Mouse (Mus musculus) gastrocnemius, postnatal 4 days (tissue): ENCODE measurements around the gene Cst8. TPM values are rescaled to one million over a fixed set of nuclear protein-coding genes. Genes with fewer than 3 reads are reported as not detected.
"Not testable (repeated sequence)": the region's sequence is repeated elsewhere in the genome, so short reads cannot be mapped to it uniquely, and the experiment has no call there.

ENCODE experiments used
- DNase-seq, 2 experiments: peaks; one replicate each; pipeline ENCODE4 v3.0.0; 2021 to 2022; ENCODE audit warnings: low spot score in 2 of 2, mixed read lengths in 2 of 2
- long read RNA-seq, 2 experiments: library from polyadenylated mRNA; stranded (forward); transcript quantifications; one replicate each; pipeline ENCODE4 v2.0.0; 2021
- total RNA-seq, 2 experiments: library from RNA; stranded (reverse); gene quantifications; 2 replicates each; pipeline ENCODE4 v1.2.3; 2021

Cst8 gene
- not detected for total RNA-seq
- long read RNA-seq, experiment 1: 0 reads
- long read RNA-seq, experiment 2: 0 reads

DNA sequence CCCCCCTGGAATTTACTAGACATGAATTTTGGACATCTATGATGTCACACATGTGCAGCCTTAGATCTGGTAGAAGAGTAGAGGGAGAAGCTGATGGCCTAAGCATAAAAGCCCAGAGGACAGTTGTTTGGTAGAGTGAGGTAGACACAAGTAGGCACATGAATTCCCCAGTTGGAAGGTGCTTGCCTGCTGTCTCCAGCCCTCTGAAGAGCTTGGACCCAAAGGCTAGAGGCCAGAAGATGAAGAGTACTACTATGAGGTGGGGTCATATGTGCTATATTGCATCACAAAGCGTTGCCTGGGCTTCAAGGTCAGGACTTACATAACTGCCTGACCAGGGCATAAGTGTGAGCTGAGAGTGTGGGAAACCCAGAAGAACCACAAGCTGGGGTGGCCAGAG, at the start of gene Cst8:
Gene Cst8, plus strand, starts transcription at position 301 of the 400 bp plus-strand sequence.
- no peak for DNase-seq

GRCm38 (mm10) chr2:148750058-148750457, 48.5 kb upstream of the Cst8 start, which contains the start of gene Cstl1:
Gene Cstl1, plus strand, starts transcription at chr2:148750358.
- DNase-seq: no peak

GRCm38 (mm10) chr2:148751893-148752813, 46.4 kb upstream of the Cst8 start:
- DNase-seq: peak; percentile 26 to 61

DNA sequence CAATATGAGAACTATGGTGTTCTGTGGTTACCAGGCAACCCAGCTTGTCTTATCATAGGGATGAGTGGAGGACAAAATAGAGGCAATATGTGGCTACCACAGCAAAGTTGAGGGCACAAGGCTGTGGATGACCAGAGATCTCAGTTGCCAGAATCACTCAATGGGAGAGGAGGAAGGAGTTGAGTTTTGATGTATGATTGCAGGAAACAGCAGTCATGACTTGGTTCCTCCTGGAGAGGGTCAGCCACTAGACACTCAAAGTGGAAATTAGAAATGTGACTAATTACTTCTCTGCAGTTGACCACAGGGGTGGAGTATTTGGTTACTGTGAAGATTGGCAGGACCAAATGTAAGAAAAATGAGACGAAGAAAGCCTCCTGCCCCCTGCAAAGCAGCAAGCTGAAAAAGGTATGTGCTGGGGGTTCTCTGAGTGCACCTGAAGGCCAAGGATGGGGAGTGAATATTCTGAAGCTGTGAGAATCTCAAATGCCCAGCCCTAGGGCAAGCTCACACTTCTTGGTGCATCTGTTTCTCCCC, 44.2 kb upstream of the Cst8 start:
- DNase-seq: no peak

GRCm38 (mm10) chr2:148763648-148764388, 34.8 kb upstream of the Cst8 start:
- DNase-seq: no peak

DNA sequence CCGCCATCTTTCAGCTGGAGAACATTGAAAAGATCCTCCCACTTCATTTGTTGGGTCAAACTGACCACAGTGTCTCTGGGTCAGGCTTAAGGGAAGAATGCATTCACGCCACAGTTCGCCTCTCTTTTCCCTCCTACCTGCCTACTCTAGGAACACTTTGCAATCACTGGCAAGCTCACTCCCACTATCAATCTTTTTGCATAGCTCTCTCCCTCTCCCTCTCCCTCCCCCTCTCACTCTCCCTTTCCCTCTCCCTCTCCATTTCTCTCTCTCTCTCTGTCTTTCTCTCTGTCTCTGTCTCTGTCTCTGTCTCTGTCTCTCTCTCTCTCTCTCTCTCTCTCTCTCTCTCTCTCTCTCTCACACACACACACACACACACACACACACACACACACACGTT, 27.2 kb upstream of the Cst8 start, which contains the start of gene Cst11:
Gene Cst11, minus strand, starts transcription at position 101 of the 400 bp plus-strand sequence.
- not testable (repeated sequence) for DNase-seq

DNA sequence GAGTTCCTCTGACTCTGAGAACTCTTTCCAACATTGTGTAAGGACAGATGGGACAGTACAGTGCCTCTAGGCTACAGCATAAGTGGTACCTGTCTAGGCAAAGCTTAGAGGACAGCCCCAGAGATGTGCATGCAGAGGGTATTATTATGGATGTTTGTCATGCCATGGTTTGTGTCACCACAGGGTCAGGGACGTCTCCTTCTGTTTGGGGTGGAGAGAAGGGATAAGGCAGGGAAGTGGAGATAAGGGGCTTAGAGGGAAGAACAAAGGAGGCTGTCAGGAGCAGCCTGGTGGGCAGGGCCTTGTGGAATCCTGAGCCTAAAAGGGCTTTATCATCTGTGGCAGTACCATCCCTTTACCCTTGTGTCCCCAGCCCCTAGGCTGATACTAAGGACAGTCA, 16.9 kb upstream of the Cst8 start, which contains the start of gene 8030411F24Rik:
Gene 8030411F24Rik, plus strand, starts transcription at position 301 of the 400 bp plus-strand sequence.
- no peak for DNase-seq

DNA sequence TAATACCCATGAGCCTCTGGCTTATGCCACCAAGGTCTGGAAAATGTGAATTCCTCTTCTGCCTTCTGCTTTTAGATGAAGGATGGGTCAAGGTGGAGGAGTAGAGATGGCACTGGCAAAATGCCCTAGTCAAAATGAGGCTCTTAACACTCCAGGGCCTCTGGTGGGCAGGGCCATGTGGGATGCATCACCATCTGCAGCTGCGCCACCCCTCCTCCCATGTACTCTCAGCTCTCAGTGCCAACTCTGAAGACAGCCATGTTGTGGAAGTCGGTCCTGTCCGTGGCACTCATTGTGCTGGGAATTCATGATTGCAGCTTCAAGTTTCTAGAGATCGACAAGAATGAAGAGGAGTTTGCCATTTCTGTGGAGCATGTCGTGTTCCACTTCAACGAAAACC, 9.4 kb upstream of the Cst8 start, which contains the start of gene Cst12:
Gene Cst12, plus strand, starts transcription at position 220 of the 400 bp plus-strand sequence.
- DNase-seq: no peak

DNA sequence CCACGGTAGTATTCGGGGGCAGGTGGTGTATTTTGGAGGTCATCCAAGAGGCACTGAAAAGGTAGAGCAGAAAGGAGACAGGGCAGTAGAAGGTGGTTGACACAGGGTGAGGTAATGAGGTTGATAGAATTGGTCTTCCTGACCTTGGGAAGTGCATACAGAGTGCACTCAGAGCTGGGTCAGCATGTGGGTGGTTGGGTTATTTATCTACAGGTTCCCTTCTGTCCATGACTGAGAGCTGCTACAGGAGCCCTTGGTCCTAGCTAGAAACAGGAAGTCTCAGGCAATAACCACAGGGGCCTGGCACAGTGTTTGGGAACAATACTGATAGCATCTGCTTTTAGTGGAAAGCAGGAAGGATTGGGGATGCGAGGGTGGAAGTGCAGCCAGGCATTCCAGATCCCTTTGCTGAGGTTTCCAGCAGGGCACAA, 2.9 kb downstream of the Cst8 start:
- DNase-seq: no peak

DNA sequence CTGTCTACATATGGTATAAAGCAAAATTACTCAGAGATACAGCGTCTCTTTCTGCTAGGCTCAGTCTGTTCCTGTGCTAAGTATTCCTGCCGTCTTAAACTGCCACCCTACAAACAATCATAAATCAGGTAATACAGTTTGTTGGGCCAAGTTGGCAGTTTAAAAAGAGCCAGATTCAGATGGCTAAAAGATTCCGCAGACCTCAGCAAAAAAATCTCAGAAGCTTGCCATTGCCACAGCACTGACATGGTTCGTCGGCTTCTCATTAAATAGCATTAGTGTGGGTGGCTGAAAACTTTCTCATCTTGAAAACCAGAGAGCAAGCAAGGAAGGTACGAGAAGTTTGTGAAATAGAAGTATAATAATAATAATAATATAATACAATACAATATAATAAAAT, 8.1 kb downstream of the Cst8 start:
- no peak for DNase-seq

DNA sequence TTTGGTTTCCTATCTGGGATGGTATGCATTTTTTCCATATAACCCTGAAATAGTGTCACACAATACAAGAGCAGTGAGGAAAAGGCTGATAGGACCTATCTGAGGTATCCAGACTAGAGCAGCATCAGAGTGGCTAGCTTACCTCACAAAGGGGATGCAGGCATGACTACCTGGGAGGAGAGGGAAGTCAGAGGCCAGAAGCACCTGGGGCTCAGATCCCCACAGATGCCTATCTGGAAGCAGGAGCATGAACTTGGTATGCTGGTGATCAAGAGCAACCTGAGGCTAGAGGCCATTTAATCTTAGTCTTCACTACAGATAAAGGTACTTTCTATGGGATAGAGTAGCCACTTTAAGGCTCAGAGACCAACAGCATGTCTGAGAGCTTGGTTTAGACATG, 21.3 kb downstream of the Cst8 start, which contains the start of gene Cst13:
Gene Cst13, plus strand, starts transcription at position 173 of the 400 bp plus-strand sequence.
- no peak for DNase-seq

- DNase-seq: no peak
These were observed 27.4 kb downstream of the Cst8 start for GRCm38 (mm10) chr2:148825986-148826385.

DNA sequence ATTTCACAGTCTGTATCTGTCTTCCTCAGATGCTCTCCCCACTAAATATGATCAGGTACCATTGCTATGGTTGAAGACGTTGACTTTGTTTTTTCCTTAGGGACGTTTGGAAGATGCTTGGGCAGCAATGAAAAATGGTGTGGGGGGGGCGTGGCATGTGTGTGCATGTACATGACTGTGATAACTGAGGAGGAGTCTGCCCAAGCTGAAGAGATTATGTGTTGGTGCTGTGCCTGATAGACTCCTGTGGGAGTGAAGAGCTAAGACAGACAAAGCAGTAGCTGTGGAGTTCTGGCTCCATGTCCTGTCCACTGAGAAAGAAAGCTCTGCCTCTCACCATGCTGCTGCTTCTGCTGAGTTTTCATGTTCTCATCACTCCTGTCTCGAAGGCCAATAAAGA, 36.3 kb downstream of the Cst8 start, which contains the start of gene Cst9:
Gene Cst9, plus strand, starts transcription at position 236 of the 400 bp plus-strand sequence.
- no peak for DNase-seq

DNA sequence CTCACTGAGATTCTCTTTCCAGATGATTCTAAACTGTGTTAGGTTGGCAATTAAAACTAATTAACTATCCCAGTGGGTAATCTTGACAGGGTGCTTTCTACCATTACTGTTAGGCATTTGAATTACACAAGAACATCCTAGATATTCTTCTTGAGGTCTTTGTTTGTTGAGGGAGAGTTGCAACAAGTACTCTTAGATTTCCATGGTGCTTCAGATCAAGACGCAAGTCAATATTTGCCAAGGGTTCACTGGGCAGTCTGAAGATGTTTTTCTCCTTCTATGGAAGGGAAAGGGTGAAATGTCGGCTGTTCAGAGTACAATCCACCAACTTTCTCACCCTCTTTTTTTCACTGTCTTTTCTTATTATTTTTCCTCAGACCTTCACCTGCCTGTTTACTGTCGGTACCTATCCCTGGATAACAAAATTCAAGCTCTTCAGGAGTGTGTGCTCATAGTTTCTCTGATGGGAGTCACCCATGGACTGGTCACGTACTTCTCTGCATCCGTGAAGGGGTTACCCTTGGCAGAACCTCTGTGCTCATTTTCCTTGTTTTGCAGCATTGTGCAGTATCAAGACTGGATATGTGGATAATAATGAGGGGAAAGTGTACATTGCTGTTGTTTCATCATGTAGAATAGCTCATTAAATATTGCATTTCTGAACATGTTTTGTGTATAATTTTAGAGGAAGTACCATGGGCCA, 39.6 kb downstream of the Cst8 start:
- no peak for DNase-seq

- DNase-seq: no peak
These were observed 40.6 kb downstream of the Cst8 start for GRCm38 (mm10) chr2:148839224-148839623.

GRCm38 (mm10) chr2:148851116-148851906, 52.7 kb downstream of the Cst8 start:
- DNase-seq: peak; percentile 30 to 57
